Mouse (Mus musculus) stomach, postnatal 0 days (tissue): Measurements from ENCODE around the gene Nop10. TPM values are rescaled to one million over a fixed set of nuclear protein-coding genes. Genes with fewer than 3 reads are reported as not detected.
"Not testable (repeated sequence)": the region's sequence is repeated elsewhere in the genome, so short reads cannot be mapped to it uniquely, and the experiment has no call there.

ENCODE experiments used
- ATAC-seq: fragments of 200-750 bp; cut with Nextera tagmentation; 2 replicates; pipeline ENCODE4 v1.8.0; 2017; ENCODE audit not compliant: low FRiP score, low TSS enrichment
- DNase-seq: peaks from one replicate; pipeline ENCODE4 v3.0.0-alpha.2; 2016; ENCODE audit warnings: low spot score
- H3K27ac ChIP-seq: fragments of 300-500 bp; sonication (generic); replicated peaks from 2 replicates; pipeline ENCODE4 v1.5.1; 2014; ENCODE audit warnings: mild to moderate bottlenecking, control low read depth
- H3K27me3 ChIP-seq: fragments of 300-500 bp; sonication (generic); 2 replicates; pipeline ENCODE4 v1.6.1; 2014; ENCODE audit warnings: low read length; ENCODE audit not compliant: control insufficient read depth, insufficient read depth
- H3K36me3 ChIP-seq: fragments of 300-500 bp; sonication (generic); 2 replicates; pipeline ENCODE4 v1.6.1; 2014; ENCODE audit warnings: low read length, mixed read lengths; ENCODE audit not compliant: control insufficient read depth, insufficient read depth
- H3K4me1 ChIP-seq: fragments of 300-500 bp; sonication (generic); replicated peaks from 2 replicates; pipeline ENCODE4 v1.6.1; 2014; ENCODE audit warnings: antibody characterized with exemption; ENCODE audit not compliant: control insufficient read depth, insufficient read depth
- H3K4me2 ChIP-seq: fragments of 300-500 bp; sonication (generic); replicated peaks from 2 replicates; pipeline ENCODE4 v1.6.1; 2014; ENCODE audit warnings: low read depth, mild to moderate bottlenecking, control low read depth, moderate library complexity
- H3K4me3 ChIP-seq: fragments of 300-500 bp; sonication (generic); 2 replicates; pipeline ENCODE4 v1.5.1; 2014; ENCODE audit warnings: low read depth, low read length, control low read depth
- H3K9ac ChIP-seq: fragments of 300-500 bp; sonication (generic); 2 replicates; pipeline ENCODE4 v1.6.1; 2014; ENCODE audit warnings: mild to moderate bottlenecking, low read length, control low read depth, mixed read lengths
- H3K9me3 ChIP-seq: fragments of 300-500 bp; sonication (generic); 2 replicates; pipeline ENCODE4 v1.6.1; 2016; ENCODE audit warnings: low read length; ENCODE audit not compliant: control insufficient read depth
- CTCF ChIP-seq: IDR thresholded peaks from 2 replicates; pipeline ENCODE4 v1.5.1; 2016; ENCODE audit warnings: antibody characterized with exemption, low read depth, mild to moderate bottlenecking, moderate library complexity
- EP300 ChIP-seq: optimal IDR thresholded peaks from 2 replicates; pipeline ENCODE3; 2016; ENCODE audit warnings: antibody characterized with exemption
- WGBS: fragments of 180-500 bp; shearing (Covaris S2); extraction: QIAGEN DNeasy Blood & Tissue Kit; methylation state at CpG from one replicate; pipeline ENCODE4 v1.1.7; 2014; 5-methylcytosine and 5-hydroxymethylcytosine counted together
- polyA plus RNA-seq: library from polyadenylated mRNA; unstranded; fragments of >200 nt; fragmentation: Nextera tagmentation; extraction: Ambion mirVana; gene quantifications from 2 replicates; pipeline ENCODE4 v1.2.1, GENCODE M21; 2015

Nop10 gene
- polyA plus RNA-seq, 1 experiment from 2014 or later = 172 TPM

- peak overlapping the region; percentile 59; the same call in 1 of the 2 replicates for H3K27ac ChIP-seq
- peak overlapping the region; percentile 58 for H3K4me3 ChIP-seq
- peak; percentile 69 for DNase-seq
- ATAC-seq = peak; percentile 94
- TF ChIP-seq CTCF = no peak
- TF ChIP-seq EP300 = no peak
- H3K4me1 ChIP-seq = no peaks in the 10 kb centered on the region; the same call in 1 of the 2 replicates
- peak overlapping the region; percentile 89 for H3K4me2 ChIP-seq
- H3K27me3 ChIP-seq = no peaks in the 10 kb centered on the region
- no peaks in the 10 kb centered on the region for H3K36me3 ChIP-seq
- WGBS = 1% methylated on average over 21 of the region's 21 CpGs
- no peaks in the 10 kb centered on the region for H3K9me3 ChIP-seq
- peak overlapping the region; percentile 65 for H3K9ac ChIP-seq
Measured at GRCm38 (mm10) chr2:112284363-112285030, 22.8 kb downstream of the Nop10 start.

GRCm38 (mm10) chr2:112285031-112285390 is 23.3 kb downstream of the Nop10 start:
- ATAC-seq (no peak), DNase-seq (no peak)
- H3K4me3 ChIP-seq = peak overlapping the region; percentile 58
- H3K9me3 ChIP-seq = no peaks in the 10 kb centered on the region
- H3K4me1 ChIP-seq = no peaks in the 10 kb centered on the region; the same call in 1 of the 2 replicates
- no peaks in the 10 kb centered on the region for H3K27me3 ChIP-seq
- 35% methylated on average over 6 of the region's 6 CpGs for WGBS
- peak overlapping the region; percentile 89 for H3K4me2 ChIP-seq
- no peak overlapping the region; the same call in 1 of the 2 replicates for H3K9ac ChIP-seq
- TF ChIP-seq EP300 (no peak), CTCF (no peak)
- H3K36me3 ChIP-seq = no peaks in the 10 kb centered on the region
- H3K27ac ChIP-seq = no peak overlapping the region

- not testable (repeated sequence) for H3K4me3 ChIP-seq, H3K36me3 ChIP-seq, ATAC-seq, H3K9ac ChIP-seq, H3K4me1 ChIP-seq, H3K4me2 ChIP-seq, H3K27me3 ChIP-seq, H3K9me3 ChIP-seq, H3K27ac ChIP-seq, DNase-seq
- WGBS = 97% methylated on average over 1 of the region's 1 CpGs
Measured at GRCm38 (mm10) chr2:112286062-112286461, 24.3 kb downstream of the Nop10 start.

GRCm38 (mm10) chr2:112287059-112287458 is 25.3 kb downstream of the Nop10 start:
- TF ChIP-seq EP300 (no peak), CTCF (no peak)
- H3K27me3 ChIP-seq = no peaks in the 10 kb centered on the region
- H3K4me2 ChIP-seq = no peak overlapping the region
- no peaks in the 10 kb centered on the region; the same call in 1 of the 2 replicates for H3K4me1 ChIP-seq
- H3K9ac ChIP-seq = no peak overlapping the region
- DNase-seq = peak; percentile 63
- no peak overlapping the region for H3K4me3 ChIP-seq
- ATAC-seq = peak; percentile 87
- H3K36me3 ChIP-seq = no peaks in the 10 kb centered on the region
- no peaks in the 10 kb centered on the region for H3K9me3 ChIP-seq
- no peak overlapping the region for H3K27ac ChIP-seq
- WGBS = 44% methylated on average over 4 of the region's 4 CpGs

- no peak overlapping the region for H3K9ac ChIP-seq
- no peak for TF ChIP-seq CTCF
- no peak for TF ChIP-seq EP300
- no peaks in the 10 kb centered on the region for H3K27me3 ChIP-seq
- DNase-seq (no peak), ATAC-seq (no peak)
- 76% methylated on average over 3 of the region's 3 CpGs for WGBS
- H3K4me2 ChIP-seq = no peak overlapping the region
- no peaks in the 10 kb centered on the region; the same call in 1 of the 2 replicates for H3K4me1 ChIP-seq
- H3K4me3 ChIP-seq = no peak overlapping the region
- no peaks in the 10 kb centered on the region for H3K9me3 ChIP-seq
- no peaks in the 10 kb centered on the region for H3K36me3 ChIP-seq
- H3K27ac ChIP-seq = no peak overlapping the region
Measured at GRCm38 (mm10) chr2:112289507-112289906, 27.8 kb downstream of the Nop10 start.

- ATAC-seq (no peak), DNase-seq (no peak)
- no peak overlapping the region for H3K4me2 ChIP-seq
- no peak overlapping the region for H3K27ac ChIP-seq
- H3K9me3 ChIP-seq = no peaks in the 10 kb centered on the region
- 95% methylated on average over 2 of the region's 2 CpGs for WGBS
- no peaks in the 10 kb centered on the region for H3K4me1 ChIP-seq
- H3K36me3 ChIP-seq = no peaks in the 10 kb centered on the region
- H3K9ac ChIP-seq = no peak overlapping the region
- H3K27me3 ChIP-seq = no peaks in the 10 kb centered on the region
- TF ChIP-seq EP300 (no peak), CTCF (no peak)
- no peak overlapping the region for H3K4me3 ChIP-seq
Measured at GRCm38 (mm10) chr2:112292823-112293222, 31.1 kb downstream of the Nop10 start.
